Mouse (Mus musculus) forebrain, embryonic 11.5 days (tissue): ENCODE data around the gene Klhl40. TPM values are rescaled to one million over a fixed set of nuclear protein-coding genes. Genes with fewer than 3 reads are reported as not detected.

Experiments
- ATAC-seq: fragments of 200-750 bp; cut with Nextera tagmentation; replicated peaks from 2 replicates; pipeline ENCODE4 v1.8.0; 2017; ENCODE audit warnings: moderate TSS enrichment; ENCODE audit not compliant: low FRiP score
- DNase-seq: peaks from one replicate; pipeline ENCODE4 v3.0.0-alpha.2; 2017; ENCODE audit warnings: low spot score
- H3K27ac ChIP-seq: fragments of 300-500 bp; sonication (generic); 2 replicates; pipeline ENCODE4 v1.5.1; 2014; ENCODE audit warnings: low read depth, low read length
- H3K27me3 ChIP-seq: fragments of 300-500 bp; sonication (generic); 2 replicates; pipeline ENCODE4 v1.6.1; 2014; ENCODE audit warnings: mild to moderate bottlenecking, low read length, mixed read lengths; ENCODE audit not compliant: control insufficient read depth, insufficient read depth
- H3K36me3 ChIP-seq: fragments of 300-500 bp; sonication (generic); 2 replicates; pipeline ENCODE4 v1.6.1; 2014; ENCODE audit warnings: mild to moderate bottlenecking, low read length, moderate library complexity, mixed read lengths; ENCODE audit not compliant: control insufficient read depth, insufficient read depth
- H3K4me1 ChIP-seq: fragments of 300-500 bp; sonication (generic); replicated peaks from 2 replicates; pipeline ENCODE4 v1.6.1; 2014; ENCODE audit warnings: low read length, mixed read lengths; ENCODE audit not compliant: control insufficient read depth, insufficient read depth
- H3K4me2 ChIP-seq: fragments of 300-500 bp; sonication (generic); 2 replicates; pipeline ENCODE4 v1.6.1; 2014; ENCODE audit warnings: low read depth, mild to moderate bottlenecking, low read length, moderate library complexity, mixed read lengths; ENCODE audit not compliant: severe bottlenecking
- H3K4me3 ChIP-seq: fragments of 300-500 bp; sonication (generic); 2 replicates; pipeline ENCODE4 v1.5.1; 2014; ENCODE audit warnings: low read depth, low read length
- H3K9ac ChIP-seq: fragments of 300-500 bp; sonication (generic); 2 replicates; pipeline ENCODE4 v1.6.1; 2014; ENCODE audit warnings: low read length
- H3K9me3 ChIP-seq: fragments of 300-500 bp; sonication (generic); 2 replicates; pipeline ENCODE4 v1.6.1; 2016; ENCODE audit warnings: low read length, mixed read lengths; ENCODE audit not compliant: control insufficient read depth
- WGBS: fragments of 180-500 bp; shearing (Covaris S2); extraction: QIAGEN DNeasy Blood & Tissue Kit; methylation state at CpG from one replicate; pipeline ENCODE4 v1.1.7; 2014; 5-methylcytosine and 5-hydroxymethylcytosine counted together
- polyA plus RNA-seq: library from polyadenylated mRNA; unstranded; fragments of >200 nt; fragmentation: Nextera tagmentation; extraction: Ambion mirVana; gene quantifications from 2 replicates; pipeline ENCODE4 v1.2.1, GENCODE M21; 2014

Gene Klhl40
- polyA plus RNA-seq = 0.08 and 0.11 TPM in 2 replicates

DNA sequence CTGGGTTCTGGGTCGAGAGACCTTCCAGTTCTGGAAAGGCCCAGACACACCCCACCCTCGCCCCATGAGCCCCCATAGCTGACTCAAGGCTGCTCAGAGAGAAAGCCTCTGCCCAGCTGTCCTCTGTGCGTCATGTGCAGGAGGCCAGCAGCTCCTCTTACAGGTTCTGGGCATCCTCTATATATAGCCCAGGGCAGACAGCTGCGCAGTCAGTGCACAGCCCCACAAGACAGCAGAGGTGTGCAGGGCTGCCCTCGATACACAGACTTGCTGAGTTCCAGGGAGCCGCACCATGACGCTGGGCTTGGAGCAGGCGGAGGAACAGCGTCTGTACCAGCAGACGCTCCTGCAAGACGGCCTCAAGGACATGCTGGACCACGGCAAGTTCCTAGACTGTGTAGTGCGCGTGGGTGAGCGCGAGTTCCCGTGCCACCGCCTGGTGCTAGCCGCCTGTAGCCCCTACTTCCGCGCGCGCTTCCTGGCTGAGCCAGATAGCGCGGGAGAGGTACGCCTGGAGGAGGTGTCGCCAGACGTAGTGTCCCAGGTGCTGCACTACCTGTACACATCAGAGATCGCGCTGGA, at the start of gene Klhl40:
Gene Klhl40 (plus strand): TSS at position 124 of the 582 bp plus-strand sequence.
- H3K4me2 ChIP-seq = peak within 1 kb of the TSS; percentile 49
- WGBS = 17% methylated on average over 30 of the region's 30 CpGs
- H3K9ac ChIP-seq = no peak within 1 kb of the TSS
- no peaks in the 10 kb centered on the region for H3K9me3 ChIP-seq
- no peak for DNase-seq
- peaks cover 24% of the 10 kb centered on the region for H3K27me3 ChIP-seq
- no peak within 1 kb of the TSS for H3K27ac ChIP-seq
- H3K36me3 ChIP-seq = no peaks in the 10 kb centered on the region
- no peak for ATAC-seq
- peaks cover 3% of the 10 kb centered on the region; the same call in 1 of the 2 replicates for H3K4me1 ChIP-seq
- H3K4me3 ChIP-seq = peak within 1 kb of the TSS; percentile 22; the same call in 1 of the 2 replicates

DNA sequence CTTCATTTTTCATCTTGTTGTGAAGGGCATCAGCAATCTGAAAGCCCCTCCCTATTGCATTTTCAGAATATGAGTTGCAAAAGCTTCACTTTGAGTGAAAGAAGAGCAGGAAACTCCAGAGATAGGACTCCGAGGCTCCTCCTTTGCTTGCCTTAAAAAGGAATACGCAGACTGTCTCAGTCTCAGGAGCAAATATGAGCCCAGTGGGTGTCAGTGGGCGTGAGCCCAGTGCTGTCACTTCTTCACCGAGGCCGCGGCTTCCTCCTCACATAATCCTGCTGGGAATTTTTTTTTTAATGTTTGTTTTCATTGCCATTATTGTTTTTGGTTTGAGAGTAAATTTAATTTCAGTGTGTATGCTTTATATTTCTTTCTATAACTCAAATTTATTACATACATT, 36.9 kb upstream of the Klhl40 start:
- H3K27ac ChIP-seq = no peak overlapping the region
- H3K27me3 ChIP-seq = no peaks in the 10 kb centered on the region
- H3K9me3 ChIP-seq = no peaks in the 10 kb centered on the region
- H3K9ac ChIP-seq = no peak overlapping the region
- H3K36me3 ChIP-seq = no peaks in the 10 kb centered on the region; the same call in 1 of the 2 replicates
- DNase-seq (no peak), ATAC-seq (no peak)
- 91% methylated on average over 6 of the region's 6 CpGs for WGBS
- H3K4me3 ChIP-seq = no peak overlapping the region
- no peak overlapping the region for H3K4me2 ChIP-seq
- H3K4me1 ChIP-seq = no peaks in the 10 kb centered on the region

DNA sequence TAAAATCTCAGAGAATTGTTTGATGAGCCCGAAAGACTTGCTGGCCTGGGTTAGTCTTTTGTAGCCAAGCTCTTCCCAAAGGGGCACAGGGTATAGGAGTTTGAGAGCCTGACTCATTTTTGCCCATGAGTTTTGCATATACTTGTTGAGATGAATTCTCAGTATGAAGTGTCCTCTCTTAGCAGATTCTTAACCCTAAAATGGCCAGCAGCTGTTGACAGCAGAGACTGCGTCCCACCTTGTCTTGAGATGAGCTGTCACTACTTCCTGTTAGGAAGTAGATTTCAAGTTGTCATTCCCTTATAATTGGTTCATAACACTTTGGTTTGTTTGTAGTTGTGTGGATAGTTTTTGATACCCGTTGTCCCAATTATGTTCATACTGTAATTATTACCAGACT, 36.2 kb upstream of the Klhl40 start:
- H3K36me3 ChIP-seq = no peaks in the 10 kb centered on the region; the same call in 1 of the 2 replicates
- no peaks in the 10 kb centered on the region for H3K27me3 ChIP-seq
- no peak overlapping the region for H3K4me2 ChIP-seq
- DNase-seq (no peak), ATAC-seq (no peak)
- WGBS = 92% methylated on average over 3 of the region's 3 CpGs
- no peaks in the 10 kb centered on the region for H3K9me3 ChIP-seq
- H3K4me3 ChIP-seq = no peak overlapping the region
- H3K9ac ChIP-seq = no peak overlapping the region
- no peaks in the 10 kb centered on the region for H3K4me1 ChIP-seq
- no peak overlapping the region for H3K27ac ChIP-seq

DNA sequence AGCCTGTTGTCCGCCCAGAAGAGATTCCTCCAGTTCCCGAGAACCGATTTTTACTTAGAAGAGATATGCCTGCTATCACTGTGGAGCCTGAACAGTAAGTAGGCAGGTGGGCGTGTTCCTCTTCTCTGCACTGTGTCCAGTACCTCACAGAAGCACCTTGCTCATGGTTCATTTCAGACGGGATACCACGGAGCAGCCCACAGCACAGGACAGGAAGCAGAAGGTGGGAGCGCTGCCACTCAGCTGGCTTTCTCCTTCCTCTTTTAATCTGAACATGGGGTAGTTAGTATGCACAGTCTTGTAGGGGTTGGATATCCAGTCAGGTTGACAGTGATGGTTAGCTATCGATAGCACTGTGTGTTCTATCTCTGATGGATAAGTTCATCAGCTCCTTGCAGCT, 33.4 kb upstream of the Klhl40 start:
- Histone ChIP-seq H3K36me3 (peaks cover 10% of the 10 kb centered on the region), H3K27me3 (no peaks in the 10 kb centered on the region), H3K4me2 (no peak overlapping the region), H3K4me3 (no peak overlapping the region), H3K27ac (no peak overlapping the region), H3K9ac (no peak overlapping the region), H3K9me3 (no peaks in the 10 kb centered on the region), H3K4me1 (no peaks in the 10 kb centered on the region)
- ATAC-seq = no peak
- no peak for DNase-seq
- 89% methylated on average over 8 of the region's 8 CpGs for WGBS

DNA sequence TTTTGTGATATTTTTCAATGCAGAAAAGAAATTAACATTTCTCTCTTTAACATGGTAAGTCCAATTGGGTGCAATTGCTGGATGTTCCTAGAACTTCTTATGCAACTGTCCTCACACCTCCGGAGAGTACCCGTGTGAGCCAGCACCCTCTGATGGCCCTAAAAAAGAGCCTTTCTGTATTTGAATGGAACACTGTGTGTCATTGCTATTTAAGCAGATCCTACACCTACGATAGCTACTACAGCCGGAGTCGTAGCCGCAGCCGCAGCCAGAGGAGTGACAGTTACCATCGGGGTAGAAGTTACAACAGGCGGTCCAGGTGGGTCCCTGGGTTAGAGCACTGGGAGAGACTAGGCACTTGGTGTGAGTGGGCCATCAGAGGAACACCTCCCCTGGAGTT, 24.6 kb upstream of the Klhl40 start:
- Histone ChIP-seq H3K9me3 (no peaks in the 10 kb centered on the region), H3K27me3 (no peaks in the 10 kb centered on the region), H3K36me3 (peaks cover 8% of the 10 kb centered on the region), H3K9ac (no peak overlapping the region), H3K27ac (no peak overlapping the region), H3K4me1 (no peaks in the 10 kb centered on the region), H3K4me2 (no peak overlapping the region), H3K4me3 (no peak overlapping the region)
- DNase-seq (no peak), ATAC-seq (no peak)
- 92% methylated on average over 9 of the region's 9 CpGs for WGBS

DNA sequence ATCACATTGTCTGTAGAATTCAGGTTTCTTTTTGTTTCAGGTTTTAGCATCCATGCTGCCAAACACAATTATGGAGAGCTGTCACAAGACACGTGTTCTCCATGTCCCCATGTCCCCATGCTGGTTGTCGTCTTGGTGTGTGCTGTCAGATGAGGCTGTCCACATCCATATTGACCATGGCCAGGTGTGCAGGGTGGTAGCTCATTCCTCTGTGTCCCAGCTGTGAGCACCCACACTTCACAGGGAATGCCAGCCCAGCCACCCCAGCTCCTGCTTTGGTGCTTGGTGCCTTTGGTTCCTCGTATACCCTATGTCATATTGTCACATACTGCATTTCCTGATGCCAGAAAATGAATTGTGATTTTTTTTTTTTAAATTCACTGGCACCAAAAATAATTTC, 22.8 kb upstream of the Klhl40 start:
- H3K36me3 ChIP-seq = peaks cover 6% of the 10 kb centered on the region
- H3K9me3 ChIP-seq = no peaks in the 10 kb centered on the region
- ATAC-seq (no peak), DNase-seq (no peak)
- H3K27ac ChIP-seq = no peak overlapping the region
- no peak overlapping the region for H3K4me2 ChIP-seq
- WGBS = 93% methylated on average over 3 of the region's 3 CpGs
- H3K27me3 ChIP-seq = no peaks in the 10 kb centered on the region
- peaks cover 5% of the 10 kb centered on the region; the same call in 1 of the 2 replicates for H3K4me1 ChIP-seq
- no peak overlapping the region for H3K9ac ChIP-seq
- H3K4me3 ChIP-seq = no peak overlapping the region

DNA sequence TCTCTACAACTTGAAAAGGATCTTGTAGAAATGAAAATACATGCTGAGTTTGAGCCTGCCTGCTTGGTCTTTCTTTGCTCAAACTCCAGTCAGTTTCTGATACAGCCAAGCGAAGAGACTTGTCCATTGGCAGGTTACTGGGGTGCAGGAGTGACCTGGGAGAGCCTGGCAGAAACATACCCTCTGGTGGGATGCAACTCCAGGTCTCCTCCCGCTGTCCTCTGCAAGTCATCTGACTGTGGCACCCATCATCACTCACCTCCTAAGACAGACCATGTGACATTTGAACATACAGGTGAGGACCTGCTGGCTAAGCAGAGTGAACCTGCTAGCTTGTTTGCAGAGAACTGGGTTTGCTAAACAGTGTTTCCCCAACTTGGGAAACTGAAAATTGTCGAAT, 20.6 kb upstream of the Klhl40 start:
- WGBS = 94% methylated on average over 3 of the region's 3 CpGs
- no peak for ATAC-seq

DNA sequence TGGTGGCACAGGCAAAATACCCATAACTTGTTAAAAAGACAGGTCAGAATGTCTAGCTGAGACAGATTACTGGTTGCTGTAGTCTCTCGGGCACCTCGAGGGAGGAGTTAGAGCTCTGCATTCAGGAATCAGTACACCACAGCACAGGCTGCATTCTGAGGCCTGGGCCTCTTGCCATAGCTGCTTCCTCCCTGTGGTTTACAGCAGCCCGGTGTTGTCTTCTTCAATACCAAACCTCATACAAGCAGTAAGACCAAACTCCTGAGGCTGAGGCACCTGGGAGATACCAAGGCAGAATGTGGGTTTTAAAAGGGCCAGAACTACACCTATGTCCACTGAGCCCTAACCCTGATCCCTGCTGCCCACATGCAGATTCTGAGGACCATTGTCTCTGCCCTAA, 20.0 kb upstream of the Klhl40 start:
- Histone ChIP-seq H3K4me1 (peaks cover 16% of the 10 kb centered on the region), H3K36me3 (peaks cover 3% of the 10 kb centered on the region), H3K27me3 (no peaks in the 10 kb centered on the region), H3K4me3 (no peak overlapping the region), H3K4me2 (no peak overlapping the region), H3K9ac (no peak overlapping the region), H3K9me3 (no peaks in the 10 kb centered on the region), H3K27ac (no peak overlapping the region)
- DNase-seq = no peak
- no peak for ATAC-seq
- WGBS = 70% methylated on average over 3 of the region's 3 CpGs

More for the DNA sequence above, 20.6 kb upstream of the Klhl40 start:
- peaks cover 16% of the 10 kb centered on the region for H3K4me1 ChIP-seq
- no peaks in the 10 kb centered on the region for H3K9me3 ChIP-seq
- peaks cover 5% of the 10 kb centered on the region for H3K36me3 ChIP-seq
- H3K4me3 ChIP-seq = no peak overlapping the region
- DNase-seq = no peak
- H3K27me3 ChIP-seq = no peaks in the 10 kb centered on the region
- no peak overlapping the region for H3K9ac ChIP-seq
- no peak overlapping the region for H3K4me2 ChIP-seq
- no peak overlapping the region for H3K27ac ChIP-seq
